In genomic region chr17:70899642-70900041, GRCm38 (mm10) we compare ENCODE assay signal across 27 mouse cellular contexts. TPM values are rescaled to one million over a fixed set of nuclear protein-coding genes. Genes with fewer than 3 reads are reported as not detected.
DNase-seq lines count a peak whose midpoint lies in the region; ATAC-seq and TF ChIP-seq lines count a peak whose summit lies in the region.
"Had no signal": no experiment of that assay in that cellular context is flagged by ENCODE, and none has a peak within 500 bp of the region (broad histone marks: within the 10 kb centered on the region; RNA-seq: fewer than 3 reads in every experiment).

No protein-coding gene starts in this region.

- TF ChIP-seq CTCF in ES-Bruce4 (IDR thresholded peaks at IDR 0.05; ENCODE audit: low read depth, low read length) (no peak), Patski (IDR thresholded peaks at IDR 0.05) (no peak)
- no peak for TF ChIP-seq CTCF in hindbrain, postnatal 0 days (IDR thresholded peaks at IDR 0.05; ENCODE audit: low read depth)

- H3K36me3 ChIP-seq in ES-Bruce4 (ENCODE audit: control insufficient read depth, insufficient read depth, low read length, poor library complexity, severe bottlenecking) = no peaks in the 10 kb centered on the region
- H3K36me3 ChIP-seq in forebrain, embryonic 11.5 days (ENCODE audit: control insufficient read depth, insufficient read depth, low read length) = no peaks in the 10 kb centered on the region
- H3K36me3 ChIP-seq in hindbrain, postnatal 0 days (ENCODE audit: insufficient read depth, low read length) = no peaks in the 10 kb centered on the region
- H3K36me3 ChIP-seq: embryonic facial prominence, embryonic 10.5 days; embryonic facial prominence, embryonic 13.5 days; forebrain, embryonic 12.5 days; forebrain, embryonic 15.5 days; heart, embryonic 10.5 days; heart, embryonic 13.5 days; hindbrain, embryonic 15.5 days; intestine, embryonic 15.5 days had no signal

- no peak overlapping the region for H3K9ac ChIP-seq in ES-Bruce4 (ENCODE audit: low read depth, poor library complexity, severe bottlenecking)
- no peak overlapping the region for H3K9ac ChIP-seq in forebrain, embryonic 11.5 days (ENCODE audit: low read length)
- no peak overlapping the region for H3K9ac ChIP-seq in hindbrain, postnatal 0 days (replicated peaks; ENCODE audit: low read length)
- H3K9ac ChIP-seq: embryonic facial prominence, embryonic 13.5 days; forebrain, embryonic 12.5 days; forebrain, embryonic 15.5 days; heart, embryonic 13.5 days; hindbrain, embryonic 15.5 days; intestine, embryonic 15.5 days had no signal

- H3K27me3 ChIP-seq in ES-Bruce4 (ENCODE audit: control insufficient read depth, insufficient read depth, low read length, poor library complexity, severe bottlenecking) = no peaks in the 10 kb centered on the region
- no peaks in the 10 kb centered on the region for H3K27me3 ChIP-seq in Patski
- no peaks in the 10 kb centered on the region for H3K27me3 ChIP-seq in forebrain, embryonic 11.5 days (ENCODE audit: control insufficient read depth, insufficient read depth, low read length)
- H3K27me3 ChIP-seq in hindbrain, postnatal 0 days (ENCODE audit: insufficient read depth, low read length) = no peaks in the 10 kb centered on the region
- H3K27me3 ChIP-seq: embryonic facial prominence, embryonic 13.5 days; forebrain, embryonic 12.5 days; forebrain, embryonic 15.5 days; heart, embryonic 13.5 days; hindbrain, embryonic 15.5 days; intestine, embryonic 15.5 days had no signal

- POLR2A ChIA-PET in Patski (lab: Charles Lee) = no interaction called here

- ATAC-seq in Patski = peak; percentile 91
- ATAC-seq in forebrain, embryonic 11.5 days (replicated peaks; ENCODE audit: low FRiP score) = no peak
- ATAC-seq in hindbrain, postnatal 0 days = no peak
- ATAC-seq: forebrain, embryonic 15.5 days; intestine, embryonic 15.5 days had no signal

- no peak for TF ChIP-seq POLR2A in ES-Bruce4 (IDR thresholded peaks at IDR 0.05; ENCODE audit: insufficient read depth, low read length)

- DNase-seq in 3134 (ENCODE audit: extremely low read depth, insufficient read length, low spot score) (peak; percentile 26), Patski (ENCODE audit: low read depth, low spot score) (peak; percentile 49)
- DNase-seq in cerebellum, postnatal 10 days = no peak
- no peak for DNase-seq in forebrain, embryonic 11.5 days (ENCODE audit: low spot score)
- DNase-seq in hindbrain, postnatal 0 days (ENCODE audit: low spot score) = no peak
- DNase-seq: adrenal gland, postnatal 10 days; cerebellum, adult 11 months; cerebellum, adult 2 months; cerebellum, adult 9-11 months; cerebellum, postnatal 36 days; embryo, embryonic 11 days; gastrocnemius, postnatal 10 days; gastrocnemius, postnatal 36 days; heart, adult 2 months; heart, postnatal 14 days; heart, postnatal 4 days; kidney, adult 11 months; kidney, adult 8-10 months had no signal

- H3K4me3 ChIP-seq in ES-Bruce4 (ENCODE audit: low read depth, low read length) = no peak overlapping the region
- no peak overlapping the region for H3K4me3 ChIP-seq in forebrain, embryonic 11.5 days (ENCODE audit: low read depth, low read length)
- no peak overlapping the region for H3K4me3 ChIP-seq in hindbrain, postnatal 0 days (ENCODE audit: low read length)
- H3K4me3 ChIP-seq: embryonic facial prominence, embryonic 10.5 days; embryonic facial prominence, embryonic 13.5 days; forebrain, embryonic 12.5 days; forebrain, embryonic 15.5 days; heart, adult 2 months; heart, embryonic 10.5 days; heart, embryonic 13.5 days; hindbrain, embryonic 15.5 days; intestine, embryonic 15.5 days had no signal

- H3K27ac ChIP-seq in ES-Bruce4 (ENCODE audit: insufficient read depth, low read length) = peak overlapping the region; percentile 94
- no peak overlapping the region for H3K27ac ChIP-seq in forebrain, embryonic 11.5 days (ENCODE audit: low read depth, low read length)
- H3K27ac ChIP-seq in hindbrain, postnatal 0 days = no peak overlapping the region
- H3K27ac ChIP-seq: embryonic facial prominence, embryonic 10.5 days; embryonic facial prominence, embryonic 13.5 days; forebrain, embryonic 12.5 days; forebrain, embryonic 15.5 days; heart, adult 2 months; heart, embryonic 10.5 days; heart, embryonic 13.5 days; hindbrain, embryonic 15.5 days; intestine, embryonic 15.5 days had no signal

- WGBS in forebrain, embryonic 11.5 days = 88% methylated on average over 6 of the region's 6 CpGs
- 93% methylated on average over 6 of the region's 6 CpGs for WGBS in hindbrain, postnatal 0 days

- H3K4me1 ChIP-seq in ES-Bruce4 (ENCODE audit: control insufficient read depth, insufficient read depth, low read length) = peaks cover 2% of the 10 kb centered on the region
- H3K4me1 ChIP-seq in forebrain, embryonic 11.5 days (replicated peaks; ENCODE audit: control insufficient read depth, insufficient read depth, low read length) = no peaks in the 10 kb centered on the region
- no peaks in the 10 kb centered on the region for H3K4me1 ChIP-seq in hindbrain, postnatal 0 days (ENCODE audit: insufficient read depth, low read length)
- H3K4me1 ChIP-seq: embryonic facial prominence, embryonic 10.5 days; embryonic facial prominence, embryonic 13.5 days; forebrain, embryonic 12.5 days; forebrain, embryonic 15.5 days; heart, embryonic 10.5 days; heart, embryonic 13.5 days; hindbrain, embryonic 15.5 days; intestine, embryonic 15.5 days had no signal

- peaks cover 4% of the 10 kb centered on the region; the same call in 1 of the 2 replicates for H3K9me3 ChIP-seq in ES-Bruce4 (replicated peaks; ENCODE audit: control insufficient read depth, insufficient read depth, low read length, poor library complexity, severe bottlenecking)
- no peaks in the 10 kb centered on the region for H3K9me3 ChIP-seq in forebrain, embryonic 11.5 days (ENCODE audit: control insufficient read depth, low read length)
- H3K9me3 ChIP-seq in hindbrain, postnatal 0 days (ENCODE audit: low read length) = no peaks in the 10 kb centered on the region
- H3K9me3 ChIP-seq: embryonic facial prominence, embryonic 10.5 days; embryonic facial prominence, embryonic 13.5 days; forebrain, embryonic 12.5 days; forebrain, embryonic 15.5 days; heart, embryonic 10.5 days; hindbrain, embryonic 15.5 days; intestine, embryonic 15.5 days had no signal

- in situ Hi-C loops in Patski (cut with MboI; ENCODE audit: low pct_unique_long_range_greater_than_20kb) = loop anchor here (5.0 to 10.0 kb wide), 2 partner anchors 45 to 53 kb away; partner anchors contain the start of gene Tgif1

- no peak for TF ChIP-seq EP300 in ES-Bruce4 (IDR thresholded peaks at IDR 0.05; ENCODE audit: insufficient read depth, low read depth, low read length)

- no peak overlapping the region for H3K4me2 ChIP-seq in forebrain, embryonic 11.5 days (ENCODE audit: low read depth, low read length, severe bottlenecking)
- H3K4me2 ChIP-seq in hindbrain, postnatal 0 days (ENCODE audit: low read depth, low read length) = no peak overlapping the region
- H3K4me2 ChIP-seq: embryonic facial prominence, embryonic 13.5 days; forebrain, embryonic 12.5 days; forebrain, embryonic 15.5 days; heart, embryonic 13.5 days; hindbrain, embryonic 15.5 days; intestine, embryonic 15.5 days had no signal

- CTCF ChIA-PET in Patski (lab: Charles Lee) = interaction anchor here (1.0 to 2.3 kb wide), 3 partner anchors 9 to 46 kb away, joined by 3 to 12 read pairs (median 3); no protein-coding TSS in a partner anchor

RNA-seq across cellular contexts. Expression of gene Tgif1, which starts 46.3 kb away (rescaled TPM):
- 218 and 227 TPM in 2 replicates for polyA plus RNA-seq in ES-Bruce4 (2011; ENCODE audit: insufficient read depth, insufficient read length, low read depth, missing spikeins)
- polyA plus RNA-seq in Patski (2021) = 213 TPM
- polyA plus RNA-seq in forebrain, embryonic 11.5 days (2014; fragmentation: Nextera tagmentation; extraction: Ambion mirVana) = 60.7 and 63.5 TPM in 2 replicates
- 12.5 and 12.6 TPM in 2 replicates for total RNA-seq in hindbrain, postnatal 0 days (2014; rRNA removed)
- polyA plus RNA-seq in hindbrain, postnatal 0 days (2015; fragmentation: Nextera tagmentation; extraction: Ambion mirVana) = 8.4 and 9.4 TPM in 2 replicates

Comparison
In these comparisons a context has a peak if more than half of its experiments do, and no peak if none do; other contexts are left out.
1. DNase-seq: peak in 3134 (single experiment) and Patski (single experiment); none in cerebellum, postnatal 10 days (0 of 2), forebrain, embryonic 11.5 days (single experiment) and hindbrain, postnatal 0 days (single experiment).